Mouse (Mus musculus) ES-Bruce4 (cell line): ENCODE results near the gene Higd2a. TPM values are rescaled to one million over a fixed set of nuclear protein-coding genes. Genes with fewer than 3 reads are reported as not detected.
A peak's percentile ranks its signal among the peaks of the same experiment; 100 is the strongest.
"Not testable (repeated sequence)": the region's sequence is repeated elsewhere in the genome, so short reads cannot be mapped to it uniquely, and the experiment has no call there.

Source experiments
- H3K27ac ChIP-seq: 2 replicates; pipeline ENCODE4 v1.5.1; 2012; ENCODE audit warnings: low read length, inconsistent platforms; ENCODE audit not compliant: insufficient read depth
- H3K27me3 ChIP-seq: 2 replicates; pipeline ENCODE4 v1.6.1; 2012; ENCODE audit warnings: mild to moderate bottlenecking, low read length, inconsistent platforms; ENCODE audit not compliant: control insufficient read depth, poor library complexity, insufficient read depth, severe bottlenecking
- H3K36me3 ChIP-seq: 2 replicates; pipeline ENCODE4 v1.6.1; 2012; ENCODE audit warnings: inconsistent platforms, mild to moderate bottlenecking, low read length, moderate library complexity; ENCODE audit not compliant: control insufficient read depth, poor library complexity, insufficient read depth, severe bottlenecking
- H3K4me1 ChIP-seq: one replicate; pipeline ENCODE4 v1.8.1; 2011; ENCODE audit warnings: low read length; ENCODE audit not compliant: control insufficient read depth, insufficient read depth
- H3K4me3 ChIP-seq: 2 replicates; pipeline ENCODE4 v1.5.1; 2011; ENCODE audit warnings: low read depth, mild to moderate bottlenecking, low read length
- H3K9ac ChIP-seq: 2 replicates; pipeline ENCODE4 v1.6.1; 2012; ENCODE audit warnings: low read depth, mild to moderate bottlenecking, inconsistent platforms; ENCODE audit not compliant: poor library complexity, severe bottlenecking
- H3K9me3 ChIP-seq: replicated peaks from 2 replicates; pipeline ENCODE4 v1.6.1; 2012; ENCODE audit warnings: mild to moderate bottlenecking, low read length, inconsistent platforms; ENCODE audit not compliant: control insufficient read depth, poor library complexity, insufficient read depth, severe bottlenecking
- CTCF ChIP-seq: IDR thresholded peaks from one replicate; pipeline ENCODE4 v1.8.1; 2011; ENCODE audit warnings: low read depth, low read length
- EP300 ChIP-seq: IDR thresholded peaks from 2 replicates; pipeline ENCODE4 v1.6.1; 2011; ENCODE audit warnings: low read depth, low read length; ENCODE audit not compliant: insufficient read depth
- POLR2A ChIP-seq: IDR thresholded peaks from one replicate; pipeline ENCODE4 v1.8.1; 2011; ENCODE audit warnings: low read length; ENCODE audit not compliant: insufficient read depth
- polyA plus RNA-seq: library from polyadenylated mRNA; stranded (reverse); fragments of >200 nt; gene quantifications from 2 replicates; pipeline ENCODE4 v1.2.4, GENCODE M21; 2011; ENCODE audit warnings: low read depth; ENCODE audit not compliant: missing spikeins, insufficient read depth, insufficient read length

Higd2a gene
- polyA plus RNA-seq, 1 experiment: 104 TPM

DNA sequence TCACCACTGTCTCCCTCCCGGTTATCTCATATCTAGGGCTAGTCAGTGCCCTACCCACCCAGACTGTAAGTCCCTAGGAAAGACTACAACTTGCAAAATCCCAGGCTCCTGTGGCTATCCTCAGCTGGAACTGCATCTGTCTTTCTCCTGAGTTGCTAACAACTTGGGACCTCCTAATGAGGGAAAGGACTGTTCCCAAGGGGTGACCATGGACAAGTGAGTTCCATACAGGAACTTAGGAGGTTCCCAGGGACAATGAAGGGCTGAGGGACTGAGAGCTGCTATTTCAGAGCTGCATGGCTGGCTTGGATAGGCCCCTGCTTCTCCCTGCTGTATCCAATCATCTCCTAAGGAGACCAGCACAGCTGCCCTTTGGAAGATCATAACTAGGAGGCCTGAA is 19.3 kb downstream of the Higd2a start:
- H3K27me3 ChIP-seq: no peaks in the 10 kb centered on the region
- peaks cover 6% of the 10 kb centered on the region for H3K4me1 ChIP-seq
- H3K9ac ChIP-seq: no peak overlapping the region
- TF ChIP-seq EP300: no peak
- no peak for TF ChIP-seq POLR2A
- no peak for TF ChIP-seq CTCF
- peak overlapping the region; percentile 54; the same call in 1 of the 2 replicates for H3K27ac ChIP-seq
- no peaks in the 10 kb centered on the region for H3K36me3 ChIP-seq
- H3K9me3 ChIP-seq: no peaks in the 10 kb centered on the region
- no peak overlapping the region for H3K4me3 ChIP-seq

- Histone ChIP-seq H3K9me3 (no peaks in the 10 kb centered on the region), H3K4me3 (peak overlapping the region; percentile 89), H3K27ac (no peak overlapping the region), H3K27me3 (no peaks in the 10 kb centered on the region), H3K9ac (peak overlapping the region; percentile 47), H3K36me3 (no peaks in the 10 kb centered on the region), H3K4me1 (peaks cover 6% of the 10 kb centered on the region)
- TF ChIP-seq POLR2A (no peak), CTCF (peak; percentile 3)
Observed at GRCm38 (mm10) chr13:54610613-54610971, 20.6 kb downstream of the Higd2a start.

GRCm38 (mm10) chr13:54610972-54611754 is 21.2 kb downstream of the Higd2a start, which contains the start of gene Cltb:
Gene Cltb (minus strand): TSS chr13:54611344.
- Histone ChIP-seq H3K27ac (no peak within 1 kb of the TSS), H3K36me3 (no peaks in the 10 kb centered on the region), H3K27me3 (no peaks in the 10 kb centered on the region), H3K9me3 (no peaks in the 10 kb centered on the region), H3K4me3 (peak within 1 kb of the TSS; percentile 89), H3K4me1 (peaks cover 3% of the 10 kb centered on the region), H3K9ac (peak within 1 kb of the TSS; percentile 47)
- TF ChIP-seq CTCF (no peak), POLR2A (no peak)

DNA sequence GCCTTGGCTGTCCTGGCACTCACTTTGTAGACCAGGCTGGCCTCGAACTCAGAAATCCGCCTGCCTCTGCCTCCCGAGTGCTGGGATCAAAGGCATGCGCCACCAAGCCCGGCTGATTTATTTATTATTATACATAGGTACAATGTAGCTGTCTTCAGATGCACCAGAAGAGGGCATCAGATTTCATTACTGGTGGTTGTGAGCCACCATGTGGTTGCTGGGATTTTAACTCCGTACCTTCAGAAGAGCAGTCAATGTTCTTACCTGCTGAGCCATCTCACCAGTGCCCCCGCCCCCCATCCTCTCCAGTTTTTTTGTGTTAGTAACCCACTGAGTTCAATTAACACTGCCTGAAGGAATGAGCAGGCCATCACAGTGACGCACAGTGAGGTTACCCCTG is 23.1 kb downstream of the Higd2a start:
- not testable (repeated sequence) for H3K9me3 ChIP-seq, H3K27ac ChIP-seq, H3K36me3 ChIP-seq, H3K27me3 ChIP-seq, H3K4me1 ChIP-seq, H3K4me3 ChIP-seq, H3K9ac ChIP-seq

GRCm38 (mm10) chr13:54616307-54616706 is 26.3 kb downstream of the Higd2a start:
- H3K9me3 ChIP-seq: no peaks in the 10 kb centered on the region
- no peaks in the 10 kb centered on the region for H3K36me3 ChIP-seq
- no peak overlapping the region for H3K9ac ChIP-seq
- no peaks in the 10 kb centered on the region for H3K27me3 ChIP-seq
- H3K4me1 ChIP-seq: peaks cover 1% of the 10 kb centered on the region
- H3K4me3 ChIP-seq: no peak overlapping the region
- no peak overlapping the region for H3K27ac ChIP-seq
- no peak for TF ChIP-seq CTCF
- no peak for TF ChIP-seq POLR2A
- no peak for TF ChIP-seq EP300

- no peaks in the 10 kb centered on the region for H3K9me3 ChIP-seq
- H3K4me3 ChIP-seq: no peak overlapping the region
- no peaks in the 10 kb centered on the region for H3K36me3 ChIP-seq
- no peak for TF ChIP-seq EP300
- no peak for TF ChIP-seq POLR2A
- TF ChIP-seq CTCF: no peak
- no peaks in the 10 kb centered on the region for H3K27me3 ChIP-seq
- H3K9ac ChIP-seq: no peak overlapping the region
- H3K27ac ChIP-seq: 0 out of 2 replicates have a peak overlapping the region, but pooled peaks have one; percentile 52
- H3K4me1 ChIP-seq: peaks cover 1% of the 10 kb centered on the region
Observed at GRCm38 (mm10) chr13:54616998-54617397, 27.0 kb downstream of the Higd2a start.
